Mouse (Mus musculus) neural tube, embryonic 15.5 days (tissue): ENCODE results near the gene Cxcr2. TPM values are rescaled to one million over a fixed set of nuclear protein-coding genes. Genes with fewer than 3 reads are reported as not detected.

ENCODE experiments used
- ATAC-seq: fragments of 200-750 bp; cut with Nextera tagmentation; 2 replicates; pipeline ENCODE4 v1.8.0; 2017; ENCODE audit warnings: mild to moderate bottlenecking, moderate TSS enrichment, moderate library complexity; ENCODE audit not compliant: low FRiP score
- H3K27ac ChIP-seq: fragments of 300-500 bp; sonication (generic); replicated peaks from 2 replicates; pipeline ENCODE4 v1.5.1; 2015; ENCODE audit warnings: mild to moderate bottlenecking, inconsistent platforms
- H3K27me3 ChIP-seq: fragments of 300-500 bp; sonication (generic); replicated peaks from 2 replicates; pipeline ENCODE4 v1.6.1; 2015; ENCODE audit warnings: inconsistent platforms
- H3K36me3 ChIP-seq: fragments of 300-500 bp; sonication (generic); 2 replicates; pipeline ENCODE4 v1.6.1; 2015; ENCODE audit warnings: inconsistent platforms
- H3K4me1 ChIP-seq: fragments of 300-500 bp; sonication (generic); 2 replicates; pipeline ENCODE4 v1.6.1; 2015; ENCODE audit warnings: inconsistent platforms
- H3K4me2 ChIP-seq: fragments of 300-500 bp; sonication (generic); 2 replicates; pipeline ENCODE4 v1.6.1; 2015; ENCODE audit warnings: inconsistent platforms, mild to moderate bottlenecking, moderate library complexity
- H3K4me3 ChIP-seq: fragments of 300-500 bp; sonication (generic); replicated peaks from 2 replicates; pipeline ENCODE4 v1.5.1; 2015; ENCODE audit warnings: mild to moderate bottlenecking, inconsistent platforms
- H3K9ac ChIP-seq: fragments of 300-500 bp; sonication (generic); replicated peaks from 2 replicates; pipeline ENCODE4 v1.6.1; 2015; ENCODE audit warnings: mild to moderate bottlenecking, inconsistent platforms
- H3K9me3 ChIP-seq: fragments of 300-500 bp; sonication (generic); replicated peaks from 2 replicates; pipeline ENCODE4 v1.6.1; 2016; ENCODE audit warnings: inconsistent platforms
- WGBS: fragments of 180-500 bp; shearing (Covaris S2); methylation state at CpG from one replicate; pipeline ENCODE4 v1.1.7; 2015; ENCODE audit warnings: mixed read lengths; 5-methylcytosine and 5-hydroxymethylcytosine counted together
- polyA plus RNA-seq: library from polyadenylated mRNA; unstranded; fragments of >200 nt; fragmentation: Nextera tagmentation; extraction: Ambion mirVana; gene quantifications from 2 replicates; pipeline ENCODE4 v1.2.1, GENCODE M21; 2015

Cxcr2 gene
- polyA plus RNA-seq, 1 experiment from 2014 or later, result 0.05 TPM

DNA sequence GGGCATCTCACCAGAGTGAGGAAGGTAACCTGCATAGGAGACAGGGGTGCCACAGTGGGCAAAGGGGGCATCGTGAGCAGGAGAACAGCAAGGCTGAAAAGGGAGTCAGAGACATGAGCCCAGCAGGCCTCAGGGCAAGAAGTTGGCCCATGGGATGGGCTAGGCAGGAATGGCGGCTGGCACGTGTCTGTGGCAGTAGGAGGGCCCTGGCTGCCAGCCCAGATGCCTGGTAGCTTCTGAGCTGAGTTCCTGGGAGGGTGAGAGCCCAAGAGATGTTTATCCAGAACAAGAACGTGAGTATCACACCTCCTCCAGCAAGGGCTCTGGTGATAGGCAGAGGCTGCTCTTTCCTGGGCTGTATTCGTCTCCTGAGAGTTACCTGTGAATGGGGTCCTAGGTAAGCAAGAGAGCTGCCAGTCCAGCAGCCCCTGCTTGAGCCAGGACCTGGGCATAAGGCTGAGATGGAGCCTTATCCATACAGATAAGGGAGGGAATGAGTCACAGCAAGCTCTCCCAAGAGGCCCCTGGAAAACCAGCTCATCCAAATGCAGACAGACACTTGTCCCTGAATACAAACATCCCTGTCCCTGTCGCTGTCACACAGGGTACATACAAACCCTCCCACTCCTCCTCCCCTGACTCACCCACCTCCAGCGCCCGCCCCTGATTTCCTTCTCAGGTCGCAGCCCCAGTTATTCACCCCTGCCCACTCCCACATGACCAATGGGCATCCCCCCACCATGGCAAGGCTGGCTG, 31.8 kb upstream of the Cxcr2 start:
- WGBS, result 42% methylated on average over 9 of the region's 9 CpGs
- peaks cover 26% of the 10 kb centered on the region for H3K27me3 ChIP-seq
- no peaks in the 10 kb centered on the region for H3K9me3 ChIP-seq
- no peak overlapping the region for H3K27ac ChIP-seq
- H3K4me2 ChIP-seq, result no peak overlapping the region
- no peak for ATAC-seq
- peaks cover 27% of the 10 kb centered on the region for H3K4me1 ChIP-seq
- H3K9ac ChIP-seq, result no peak overlapping the region
- H3K36me3 ChIP-seq, result no peaks in the 10 kb centered on the region
- H3K4me3 ChIP-seq, result no peak overlapping the region

DNA sequence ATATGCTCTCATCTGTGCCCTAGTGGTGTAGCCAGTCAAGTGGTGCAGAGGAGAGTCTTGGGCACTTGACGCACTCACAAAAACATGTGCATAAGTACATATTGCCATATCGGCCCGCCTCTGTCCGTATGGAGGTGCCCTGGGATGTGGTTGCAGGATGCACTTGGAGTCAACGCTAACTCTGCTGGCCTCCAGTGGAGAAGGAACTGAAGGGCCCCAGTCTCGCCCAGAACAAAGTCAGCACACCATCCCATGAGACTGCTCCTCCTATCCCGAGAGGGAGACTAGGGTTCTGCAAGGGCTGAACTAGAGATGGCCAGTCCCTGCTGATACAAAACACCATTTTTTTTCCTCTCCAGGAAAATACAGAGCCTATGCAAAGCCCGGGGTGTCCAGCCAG, 30.6 kb upstream of the Cxcr2 start:
- Histone ChIP-seq H3K36me3 (no peaks in the 10 kb centered on the region), H3K4me3 (no peak overlapping the region), H3K9ac (no peak overlapping the region), H3K27me3 (peaks cover 26% of the 10 kb centered on the region), H3K4me1 (peaks cover 27% of the 10 kb centered on the region), H3K4me2 (peak overlapping the region; percentile 90), H3K27ac (no peak overlapping the region), H3K9me3 (no peaks in the 10 kb centered on the region)
- WGBS, result 63% methylated on average over 8 of the region's 8 CpGs
- no peak for ATAC-seq

GRCm38 (mm10) chr1:74124021-74124981, 29.5 kb upstream of the Cxcr2 start, which contains the start of gene Tns1:
TSS of gene Tns1 (minus strand) at chr1:74124449.
- Histone ChIP-seq H3K9me3 (no peaks in the 10 kb centered on the region), H3K4me2 (peak within 1 kb of the TSS; percentile 90), H3K27ac (no peak within 1 kb of the TSS), H3K36me3 (no peaks in the 10 kb centered on the region), H3K4me1 (peaks cover 25% of the 10 kb centered on the region), H3K9ac (peak within 1 kb of the TSS; percentile 55), H3K4me3 (peak within 1 kb of the TSS; percentile 47), H3K27me3 (peaks cover 26% of the 10 kb centered on the region)
- peak; percentile 66 for ATAC-seq
- under 1% methylated on average over 81 of the region's 84 CpGs for WGBS

GRCm38 (mm10) chr1:74124991-74125552, 28.7 kb upstream of the Cxcr2 start, which contains the start of gene Rufy4:
TSS of gene Rufy4 (plus strand) at chr1:74125541.
- H3K27ac ChIP-seq, result no peak within 1 kb of the TSS
- H3K9ac ChIP-seq, result peak within 1 kb of the TSS; percentile 55
- H3K4me2 ChIP-seq, result peak within 1 kb of the TSS; percentile 90
- peaks cover 26% of the 10 kb centered on the region for H3K27me3 ChIP-seq
- H3K36me3 ChIP-seq, result no peaks in the 10 kb centered on the region
- no peaks in the 10 kb centered on the region for H3K9me3 ChIP-seq
- H3K4me1 ChIP-seq, result peaks cover 24% of the 10 kb centered on the region
- peak; percentile 36 for ATAC-seq
- peak within 1 kb of the TSS; percentile 47 for H3K4me3 ChIP-seq
- WGBS, result 0% methylated on average over 12 of the region's 12 CpGs

DNA sequence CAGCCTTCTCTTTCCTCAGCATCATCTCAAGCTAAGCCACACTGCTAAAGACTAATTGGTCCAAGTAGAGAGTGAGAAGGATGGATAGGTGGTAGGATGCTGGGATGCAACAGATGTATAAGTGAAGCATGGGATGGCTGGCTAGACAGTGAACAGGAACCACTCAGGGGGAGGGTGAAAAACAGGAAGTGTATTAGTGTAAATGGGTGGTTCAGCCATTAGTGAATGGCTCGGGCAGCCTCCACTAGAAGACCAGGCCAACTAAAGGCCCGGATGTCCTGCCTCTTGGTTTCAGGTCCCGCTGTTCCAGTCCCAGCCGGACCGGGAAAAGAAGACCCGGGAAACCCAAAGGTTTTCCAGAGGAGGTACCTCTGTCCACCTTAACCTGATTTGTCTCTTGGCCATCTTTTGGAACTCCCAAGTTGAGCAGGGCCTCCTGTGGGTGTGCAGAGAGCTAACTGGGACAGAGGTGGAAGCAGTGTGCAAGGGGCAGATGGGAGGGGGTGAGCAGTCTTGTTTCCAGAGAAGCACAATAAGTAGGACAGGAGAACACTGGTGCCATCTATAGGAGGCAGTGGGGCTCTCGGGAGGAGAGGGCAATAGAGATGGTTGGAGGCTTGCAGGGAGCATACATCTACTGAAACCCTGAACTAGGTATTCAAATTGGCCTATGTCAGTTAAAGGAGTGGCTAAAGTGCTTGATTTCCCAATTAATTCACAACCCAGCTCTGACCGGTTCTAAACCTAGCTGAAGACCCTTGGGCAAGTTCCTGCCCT, 22.7 kb upstream of the Cxcr2 start:
- Histone ChIP-seq H3K9ac (no peak overlapping the region), H3K36me3 (no peaks in the 10 kb centered on the region), H3K4me1 (no peaks in the 10 kb centered on the region), H3K4me3 (no peak overlapping the region), H3K4me2 (no peak overlapping the region), H3K27ac (no peak overlapping the region), H3K9me3 (no peaks in the 10 kb centered on the region), H3K27me3 (peaks cover 3% of the 10 kb centered on the region)
- ATAC-seq, result no peak
- 92% methylated on average over 8 of the region's 8 CpGs for WGBS

- H3K36me3 ChIP-seq, result no peaks in the 10 kb centered on the region
- no peaks in the 10 kb centered on the region for H3K27me3 ChIP-seq
- no peaks in the 10 kb centered on the region for H3K9me3 ChIP-seq
- H3K4me3 ChIP-seq, result no peak overlapping the region
- WGBS, result 76% methylated on average over 3 of the region's 3 CpGs
- no peak overlapping the region for H3K27ac ChIP-seq
- H3K4me1 ChIP-seq, result no peaks in the 10 kb centered on the region
- no peak overlapping the region for H3K4me2 ChIP-seq
- no peak for ATAC-seq
- H3K9ac ChIP-seq, result no peak overlapping the region
These were observed 21.8 kb upstream of the Cxcr2 start for GRCm38 (mm10) chr1:74132011-74132410.

DNA sequence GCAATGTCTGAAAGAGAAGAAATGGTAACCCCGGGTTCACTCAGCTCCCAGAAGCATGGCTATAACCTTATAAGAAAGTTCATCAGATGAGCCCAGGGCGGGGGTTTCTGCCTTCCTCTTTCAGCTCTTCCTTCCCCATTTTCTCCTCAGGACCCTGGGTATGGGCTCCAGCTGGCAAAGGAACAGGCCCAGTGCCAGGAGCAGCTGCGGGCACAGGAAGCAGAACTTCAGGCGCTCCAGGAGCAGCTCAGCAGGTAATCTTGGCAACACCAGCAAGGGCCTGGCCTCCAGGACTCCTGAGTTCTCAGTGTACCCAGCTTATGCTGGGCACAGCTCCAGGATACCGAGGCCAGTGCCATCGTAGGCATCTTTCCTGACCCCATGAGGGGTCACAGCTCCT, 19.8 kb upstream of the Cxcr2 start:
- H3K4me1 ChIP-seq, result no peaks in the 10 kb centered on the region
- no peak overlapping the region for H3K4me2 ChIP-seq
- ATAC-seq, result no peak
- H3K4me3 ChIP-seq, result no peak overlapping the region
- H3K9me3 ChIP-seq, result no peaks in the 10 kb centered on the region
- no peak overlapping the region for H3K27ac ChIP-seq
- no peak overlapping the region for H3K9ac ChIP-seq
- 79% methylated on average over 6 of the region's 6 CpGs for WGBS
- H3K36me3 ChIP-seq, result no peaks in the 10 kb centered on the region
- no peaks in the 10 kb centered on the region for H3K27me3 ChIP-seq

- Histone ChIP-seq H3K4me3 (no peak overlapping the region), H3K27me3 (no peaks in the 10 kb centered on the region), H3K9ac (no peak overlapping the region), H3K27ac (no peak overlapping the region), H3K36me3 (no peaks in the 10 kb centered on the region), H3K9me3 (no peaks in the 10 kb centered on the region), H3K4me2 (no peak overlapping the region), H3K4me1 (no peaks in the 10 kb centered on the region)
- WGBS, result 89% methylated on average over 6 of the region's 6 CpGs
- no peak for ATAC-seq
These were observed 18.4 kb upstream of the Cxcr2 start for GRCm38 (mm10) chr1:74135326-74135950.

DNA sequence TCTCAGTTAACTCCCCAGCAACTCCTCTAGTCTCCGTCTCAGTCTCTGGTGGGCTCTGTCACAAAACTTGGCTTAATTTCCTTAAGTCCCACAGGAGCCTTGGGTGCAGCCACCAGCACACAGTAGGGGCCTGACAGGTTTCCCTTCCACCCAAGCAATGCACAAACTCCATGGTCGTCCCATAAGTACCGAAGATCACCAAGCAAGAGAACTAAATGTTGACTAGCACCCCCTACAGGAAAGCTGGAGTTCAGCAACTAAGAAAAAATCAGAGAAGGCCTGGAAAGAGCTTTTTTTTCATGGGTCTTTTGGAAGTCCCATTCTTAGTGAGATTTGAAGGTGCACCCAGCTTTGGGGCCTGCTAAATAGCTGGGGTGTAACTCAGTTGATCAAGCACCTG, 14.4 kb upstream of the Cxcr2 start:
- no peak for ATAC-seq
- H3K9me3 ChIP-seq, result no peaks in the 10 kb centered on the region
- H3K4me3 ChIP-seq, result no peak overlapping the region
- no peak overlapping the region for H3K27ac ChIP-seq
- WGBS, result 64% methylated on average over 3 of the region's 3 CpGs
- no peaks in the 10 kb centered on the region for H3K27me3 ChIP-seq
- no peaks in the 10 kb centered on the region for H3K36me3 ChIP-seq
- no peaks in the 10 kb centered on the region for H3K4me1 ChIP-seq
- H3K4me2 ChIP-seq, result no peak overlapping the region
- H3K9ac ChIP-seq, result no peak overlapping the region

- ATAC-seq, result no peak
- no peaks in the 10 kb centered on the region for H3K36me3 ChIP-seq
- WGBS, result 79% methylated on average over 8 of the region's 8 CpGs
- no peak overlapping the region for H3K4me3 ChIP-seq
- no peak overlapping the region for H3K27ac ChIP-seq
- H3K9me3 ChIP-seq, result no peaks in the 10 kb centered on the region
- no peak overlapping the region for H3K9ac ChIP-seq
- no peak overlapping the region for H3K4me2 ChIP-seq
- no peaks in the 10 kb centered on the region for H3K27me3 ChIP-seq
- no peaks in the 10 kb centered on the region for H3K4me1 ChIP-seq
These were observed 12.0 kb upstream of the Cxcr2 start for GRCm38 (mm10) chr1:74141781-74142180.
